Mouse (Mus musculus) liver, embryonic 14.5 days (tissue): ENCODE results near the gene Usp34.

Source experiments
- CTCF ChIP-seq: IDR thresholded peaks from 2 replicates; pipeline ENCODE4 v1.5.1; 2016; ENCODE audit warnings: antibody characterized with exemption, low read depth, control low read depth
- EP300 ChIP-seq: IDR thresholded peaks from 2 replicates; pipeline ENCODE4 v1.6.1; 2016; ENCODE audit warnings: antibody characterized with exemption, low read depth

- TF ChIP-seq CTCF (peak; percentile 45; the same call in 1 of the 2 replicates), EP300 (no peak)
These were observed 45.2 kb upstream of the Usp34 start for GRCm38 (mm10) chr11:23261490-23261889.
